Mouse (Mus musculus): ENCODE results near the gene Zc3h7b.

Zc3h7b gene

DNA sequence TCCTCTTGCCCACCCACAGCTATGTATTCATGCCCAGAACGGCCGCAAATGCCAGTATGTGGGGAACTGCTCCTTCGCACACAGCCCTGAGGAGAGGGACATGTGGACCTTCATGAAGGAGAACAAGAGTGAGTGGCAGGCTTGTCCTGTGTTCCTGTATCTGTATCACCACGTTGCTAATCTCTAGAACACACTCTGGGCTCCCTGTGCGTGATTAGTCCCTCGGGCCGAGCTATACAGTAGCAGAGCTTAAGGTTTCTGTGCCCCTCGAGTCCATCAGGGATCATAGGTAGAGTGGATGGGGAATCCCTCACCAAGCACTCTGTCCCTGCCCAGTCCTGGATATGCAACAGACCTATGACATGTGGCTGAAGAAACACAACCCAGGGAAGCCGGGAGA, 47.6 kb downstream of the Zc3h7b start:
- no peak for DNase-seq (ENCODE audit: low spot score in 2 of 2)

DNA sequence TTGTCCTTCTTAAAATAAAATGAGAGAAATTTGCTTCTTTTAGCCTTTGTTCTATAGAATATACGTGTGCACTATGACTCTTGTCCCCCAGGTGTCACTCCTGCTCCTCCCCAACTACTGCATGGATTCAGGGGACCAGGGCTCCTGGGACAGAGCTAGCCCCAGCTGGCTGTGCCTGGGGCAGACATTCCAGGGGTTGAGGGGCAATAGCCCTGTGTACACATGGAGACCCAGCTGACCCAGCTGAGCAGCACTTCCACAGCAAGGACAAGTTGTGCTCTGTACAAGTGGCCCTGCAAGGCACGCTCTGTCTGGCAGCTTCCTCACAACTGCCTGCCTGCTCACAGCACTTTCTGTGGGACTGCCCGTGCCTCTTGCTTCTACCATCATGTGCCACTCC, 51.4 kb downstream of the Zc3h7b start:
- no peak for DNase-seq (ENCODE audit: low spot score in 2 of 2)

DNA sequence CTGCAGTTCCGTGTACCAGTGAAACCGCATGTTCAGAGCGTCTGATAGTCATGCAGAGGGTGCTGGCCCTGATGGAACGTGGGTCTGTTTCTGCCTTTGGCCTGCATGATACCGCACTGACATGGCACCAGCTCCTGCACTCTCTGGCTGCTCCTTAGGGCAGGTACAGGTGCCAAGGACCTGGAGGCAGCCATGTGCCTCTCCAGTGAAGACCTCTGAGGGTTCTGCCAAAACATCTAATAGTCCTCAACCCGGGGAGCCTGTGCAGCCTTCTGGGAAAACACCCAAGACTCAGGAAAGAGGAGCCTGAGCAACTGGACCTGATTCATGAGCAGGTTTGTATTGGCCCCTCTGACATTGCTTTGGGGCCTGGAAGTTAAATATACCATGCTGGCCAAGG, 53.0 kb downstream of the Zc3h7b start:
- DNase-seq (ENCODE audit: low spot score in 2 of 2) = no peak

DNA sequence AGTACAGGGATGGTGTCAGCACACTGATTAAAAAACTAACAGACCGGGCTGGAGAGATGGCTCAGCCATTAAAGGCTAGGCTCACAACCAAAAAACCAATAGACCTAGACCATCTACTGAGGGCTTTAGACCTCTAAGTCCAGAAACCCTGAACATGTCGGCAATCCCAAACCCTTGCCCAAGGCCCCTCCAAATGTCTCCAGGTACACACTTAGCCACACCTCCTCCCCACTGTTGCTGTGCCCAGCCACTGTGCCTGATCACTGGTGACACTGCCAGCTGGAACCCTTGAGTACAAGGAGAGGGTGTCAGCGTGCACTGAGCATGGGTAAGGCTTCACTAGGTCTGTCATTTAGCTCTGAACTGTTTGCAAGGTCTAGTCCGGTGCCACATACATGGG, 53.6 kb downstream of the Zc3h7b start:
- DNase-seq (ENCODE audit: low spot score in 2 of 2) = no peak

DNA sequence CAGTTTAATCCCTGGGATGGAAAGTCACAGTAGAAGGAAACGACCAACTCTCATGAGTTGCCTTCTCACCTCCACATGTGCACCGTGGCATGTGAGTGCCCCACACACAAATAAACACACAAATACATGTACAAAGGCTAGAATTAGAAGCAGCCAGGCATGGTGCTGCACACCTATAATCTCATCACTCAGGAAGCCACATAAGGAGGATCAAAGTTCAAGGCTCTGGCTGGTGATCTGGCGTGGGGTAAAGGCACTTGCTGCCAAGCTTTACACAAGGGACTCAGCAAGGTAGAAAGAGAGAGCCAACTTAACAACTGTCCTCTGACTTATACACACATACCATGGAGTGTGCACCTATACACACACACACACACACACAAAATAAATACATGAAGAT, 55.5 kb downstream of the Zc3h7b start:
- DNase-seq (ENCODE audit: low spot score in 2 of 2) = no peak

DNA sequence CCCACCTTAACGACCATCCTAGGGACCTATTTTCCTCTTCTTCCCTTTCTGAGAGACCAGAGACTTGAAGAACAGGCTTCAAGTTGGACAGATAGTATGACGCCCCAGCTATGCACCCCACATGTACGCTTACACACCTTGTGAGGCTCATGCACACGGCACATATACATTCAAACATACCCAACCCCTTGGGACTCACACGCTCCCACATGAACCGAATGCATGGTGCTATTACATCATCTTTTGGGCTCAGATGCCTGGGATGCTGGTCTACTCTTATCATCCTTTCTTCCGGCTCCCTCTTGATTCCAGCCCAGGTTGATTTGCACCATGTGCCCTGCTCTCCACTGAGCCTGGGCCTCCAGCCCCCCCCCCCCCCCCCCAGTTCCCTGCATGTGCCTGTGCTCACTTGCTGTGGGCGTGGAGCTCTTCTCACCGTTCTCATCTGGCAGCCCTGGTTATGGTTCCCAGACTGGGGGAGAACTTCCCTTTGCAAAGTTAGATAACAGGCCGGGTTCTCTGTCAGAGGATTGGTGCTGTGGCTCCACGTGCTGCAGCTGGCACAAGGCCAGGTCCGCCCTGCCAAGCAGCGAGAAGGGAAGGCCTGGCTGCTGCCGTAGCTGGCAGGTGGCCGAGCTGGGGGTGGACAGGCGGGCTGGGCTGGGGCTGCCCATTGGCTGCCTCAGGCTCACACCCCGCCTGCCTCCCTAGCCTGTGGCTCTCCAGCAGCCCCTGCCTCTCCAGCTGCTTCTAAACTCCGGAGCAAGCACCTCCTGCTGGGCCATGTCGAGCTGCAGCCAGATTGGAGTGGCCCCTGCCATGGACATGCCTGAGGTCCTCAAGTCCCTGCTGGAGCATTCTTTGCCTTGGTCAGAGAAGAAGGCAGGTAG, 57.4 kb downstream of the Zc3h7b start, which contains the start of gene Tef:
Gene Tef (plus strand): TSS at position 421 of the 890 bp plus-strand sequence.
- peak; percentile 99 for DNase-seq (ENCODE audit: low spot score in 2 of 2)

DNA sequence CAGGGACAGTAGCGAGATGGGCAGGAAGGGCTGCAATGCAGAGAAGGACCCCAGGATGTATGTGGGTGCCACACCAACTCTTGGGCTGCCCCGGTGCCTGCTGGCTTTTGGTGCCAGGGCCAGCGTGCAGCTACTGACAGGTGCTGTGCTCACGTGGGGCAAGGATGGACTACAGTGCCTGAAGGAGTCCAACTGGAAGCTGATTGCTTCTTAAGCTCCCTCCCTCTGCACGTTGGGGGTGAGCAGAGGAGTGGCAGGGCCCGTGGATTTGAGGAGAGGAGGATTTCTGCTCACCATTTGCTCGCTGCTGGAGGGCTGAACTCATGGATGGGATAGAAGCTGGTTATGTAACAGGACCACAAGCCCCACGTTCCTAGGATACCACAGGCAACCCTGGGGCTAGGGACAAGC, 58.1 kb downstream of the Zc3h7b start:
- DNase-seq (ENCODE audit: low spot score in 2 of 2) = peak in 1 of 2 experiments; percentile 69

DNA sequence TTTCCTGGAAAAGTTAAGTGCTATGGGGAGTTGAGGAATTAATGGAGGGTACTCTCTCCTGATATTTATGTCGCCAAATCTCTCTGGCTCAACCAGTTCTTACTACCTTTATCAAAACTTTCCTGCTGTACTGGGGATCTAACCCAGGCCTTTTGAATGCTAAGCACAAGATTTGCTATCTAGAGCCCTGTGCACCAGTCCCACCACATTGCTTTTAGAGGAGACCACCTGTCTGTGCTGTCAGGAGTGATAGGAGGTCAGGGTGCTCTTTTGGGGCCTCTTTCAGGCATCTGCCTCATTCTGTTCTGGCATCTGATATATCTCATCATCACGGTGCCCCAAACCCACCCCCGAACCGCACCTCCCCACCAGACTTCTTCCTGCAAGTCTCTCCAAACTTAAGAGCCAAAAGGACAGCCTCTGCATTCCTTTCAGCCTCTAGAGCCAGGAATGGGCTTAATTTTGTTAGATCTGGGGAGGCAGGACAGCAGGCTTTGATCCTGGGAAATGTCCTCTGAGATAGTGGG, 58.6 kb downstream of the Zc3h7b start:
- DNase-seq (ENCODE audit: low spot score in 2 of 2) = no peak

DNA sequence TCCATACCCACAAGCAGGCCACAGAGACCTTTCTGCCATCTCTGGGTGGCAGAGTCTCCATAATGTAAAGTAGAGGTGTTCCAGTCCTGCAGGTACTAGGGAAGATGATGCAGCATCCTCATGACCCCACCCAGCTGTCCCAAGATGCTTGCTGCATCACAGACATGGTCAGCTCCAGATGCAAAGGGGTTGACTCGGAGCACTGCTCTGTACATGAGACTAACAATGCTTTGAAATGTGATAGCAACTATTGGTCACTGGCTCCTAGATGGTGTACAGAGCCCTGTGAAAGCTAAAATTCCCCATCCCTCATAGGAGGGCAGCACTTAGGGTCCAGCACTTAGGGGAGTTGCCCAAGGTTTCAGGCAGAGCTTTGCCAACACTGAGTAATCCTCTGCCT, 59.3 kb downstream of the Zc3h7b start:
- no peak for DNase-seq (ENCODE audit: low spot score in 2 of 2)

DNA sequence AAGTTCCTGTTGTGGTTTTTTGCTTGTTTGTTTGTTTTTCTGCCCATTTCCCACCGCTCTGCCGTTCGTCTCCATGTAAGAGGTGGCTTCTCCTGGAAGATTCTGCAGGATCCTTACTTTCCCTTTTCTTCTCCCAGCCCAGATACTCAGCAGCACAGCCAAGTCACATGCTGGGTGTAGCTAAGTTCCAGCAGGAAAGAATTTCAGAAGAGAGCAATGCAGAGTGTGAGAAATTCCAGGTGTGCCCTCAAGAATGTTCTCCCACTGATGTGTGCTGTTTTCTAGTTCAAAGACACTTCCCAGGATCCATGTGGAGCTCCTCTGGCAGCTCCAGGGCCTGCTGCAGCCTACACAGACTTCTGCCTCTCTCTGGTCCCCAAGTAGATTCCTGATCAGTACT, 60.0 kb downstream of the Zc3h7b start:
- no peak for DNase-seq (ENCODE audit: low spot score in 2 of 2)

DNA sequence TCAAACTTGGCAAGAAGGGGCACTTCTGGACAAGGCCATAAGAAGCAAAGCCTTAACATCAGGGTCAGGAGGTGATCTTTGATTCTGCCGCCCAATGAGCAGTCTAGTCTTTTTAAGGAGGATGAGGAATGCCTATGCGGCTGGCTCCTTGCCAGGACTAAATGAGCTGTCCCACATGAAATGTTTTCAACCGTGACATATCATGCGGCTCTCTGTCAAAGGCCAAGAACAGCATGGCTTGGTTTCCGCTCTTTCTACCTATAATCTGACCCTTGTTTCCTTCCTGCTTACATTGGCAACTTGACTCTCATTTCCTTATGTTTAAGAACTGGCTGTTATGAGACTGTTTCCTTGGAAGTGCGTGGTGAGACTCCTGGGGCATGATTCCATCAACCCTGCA, 60.8 kb downstream of the Zc3h7b start:
- DNase-seq (ENCODE audit: low spot score in 2 of 2) = no peak

DNA sequence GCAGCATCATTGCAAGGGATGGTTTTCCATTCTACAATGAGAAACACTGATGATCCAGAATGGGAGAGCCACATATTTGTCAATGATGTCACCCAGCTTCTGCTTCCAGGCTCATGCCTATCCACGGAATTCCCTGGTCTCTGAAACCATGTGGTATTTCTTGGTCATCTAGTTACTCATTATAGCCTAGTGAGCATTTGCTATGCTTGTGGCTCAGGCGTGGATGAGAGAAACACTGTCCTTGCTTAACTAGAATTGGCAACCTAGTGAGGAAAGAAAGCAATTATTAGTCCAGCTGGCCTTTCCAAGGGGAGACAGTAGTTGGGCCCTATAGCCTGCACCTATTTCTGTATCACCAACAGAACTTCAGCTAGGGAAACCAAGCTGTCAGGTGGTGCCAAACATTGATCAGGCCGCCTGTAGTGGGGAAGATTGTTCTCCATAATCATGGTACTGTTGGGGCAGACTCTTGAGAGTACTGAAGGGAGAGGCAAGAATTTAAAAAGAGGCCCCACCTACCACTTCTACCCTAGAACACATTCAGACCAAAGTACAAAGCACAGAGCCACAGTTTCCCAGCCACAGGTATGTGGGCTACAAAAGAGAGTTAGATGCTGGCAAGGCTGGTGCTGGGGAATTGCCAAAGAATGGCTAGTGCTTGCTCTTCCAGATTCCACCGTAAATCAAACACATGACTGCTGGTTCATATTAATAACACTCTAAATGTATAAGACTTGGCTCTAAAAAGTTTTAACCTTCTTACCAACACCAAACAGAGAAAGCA, 62.0 kb downstream of the Zc3h7b start:
- no peak for DNase-seq (ENCODE audit: low spot score in 2 of 2)

DNA sequence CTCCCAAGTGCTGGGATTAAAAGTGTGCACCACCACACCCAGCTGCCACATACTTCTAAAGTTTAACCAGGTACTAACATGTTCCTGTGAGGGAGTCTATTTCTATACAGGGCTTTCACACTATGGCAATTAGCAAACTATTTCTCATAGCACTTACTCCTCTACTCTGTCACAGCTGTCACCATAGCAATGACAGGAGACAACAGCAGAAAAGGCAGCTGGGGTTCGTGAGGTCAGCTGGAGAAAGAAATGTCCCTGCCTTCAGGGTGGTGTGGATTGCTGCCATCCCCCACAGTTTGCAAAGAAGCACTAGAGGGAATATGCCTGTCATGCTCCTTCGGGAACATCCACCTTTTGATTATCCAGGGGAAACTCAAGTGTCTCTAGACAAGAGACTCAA, 63.9 kb downstream of the Zc3h7b start:
- no peak for DNase-seq (ENCODE audit: low spot score in 2 of 2)

DNA sequence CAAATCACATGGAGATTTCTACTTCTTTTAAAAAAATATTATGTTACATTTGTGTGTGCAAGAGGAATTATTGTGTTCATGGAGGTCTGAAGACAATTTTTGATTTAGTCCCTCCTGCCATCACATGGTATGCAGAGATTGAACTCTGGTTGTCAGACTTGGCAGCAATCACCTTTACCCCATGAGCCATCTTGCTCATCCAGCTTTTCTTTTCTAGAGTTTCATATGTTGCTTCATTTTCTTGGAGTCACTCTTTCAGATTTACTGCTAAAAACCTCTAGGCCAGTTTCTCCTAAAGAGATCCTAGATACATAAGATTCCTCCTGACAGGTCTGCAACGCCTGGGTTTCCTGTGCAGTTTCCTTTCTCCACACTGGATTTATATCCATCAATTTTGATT, 64.7 kb downstream of the Zc3h7b start:
- DNase-seq (ENCODE audit: low spot score in 2 of 2) = no peak

DNA sequence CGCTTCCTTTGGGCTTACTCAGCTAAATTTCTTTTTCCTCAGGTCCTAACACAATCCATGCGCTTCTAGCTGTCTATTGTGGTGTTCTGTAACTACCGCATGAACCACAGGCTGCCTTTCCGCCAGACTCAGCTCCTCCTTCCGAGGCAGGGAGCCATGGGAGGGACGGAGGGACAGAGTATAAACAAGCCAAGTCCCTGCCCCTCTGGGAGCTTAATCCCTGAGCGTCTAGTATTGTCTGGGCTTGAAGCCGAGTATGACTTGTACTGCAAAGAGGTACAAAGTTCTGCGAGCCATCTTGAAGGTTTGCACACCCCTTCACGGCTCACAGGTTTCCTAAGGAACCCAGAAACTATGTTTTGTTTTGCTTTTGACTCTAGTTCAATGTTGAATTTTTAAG, 65.3 kb downstream of the Zc3h7b start:
- DNase-seq (ENCODE audit: low spot score in 2 of 2) = peak; percentile 69 to 74

DNA sequence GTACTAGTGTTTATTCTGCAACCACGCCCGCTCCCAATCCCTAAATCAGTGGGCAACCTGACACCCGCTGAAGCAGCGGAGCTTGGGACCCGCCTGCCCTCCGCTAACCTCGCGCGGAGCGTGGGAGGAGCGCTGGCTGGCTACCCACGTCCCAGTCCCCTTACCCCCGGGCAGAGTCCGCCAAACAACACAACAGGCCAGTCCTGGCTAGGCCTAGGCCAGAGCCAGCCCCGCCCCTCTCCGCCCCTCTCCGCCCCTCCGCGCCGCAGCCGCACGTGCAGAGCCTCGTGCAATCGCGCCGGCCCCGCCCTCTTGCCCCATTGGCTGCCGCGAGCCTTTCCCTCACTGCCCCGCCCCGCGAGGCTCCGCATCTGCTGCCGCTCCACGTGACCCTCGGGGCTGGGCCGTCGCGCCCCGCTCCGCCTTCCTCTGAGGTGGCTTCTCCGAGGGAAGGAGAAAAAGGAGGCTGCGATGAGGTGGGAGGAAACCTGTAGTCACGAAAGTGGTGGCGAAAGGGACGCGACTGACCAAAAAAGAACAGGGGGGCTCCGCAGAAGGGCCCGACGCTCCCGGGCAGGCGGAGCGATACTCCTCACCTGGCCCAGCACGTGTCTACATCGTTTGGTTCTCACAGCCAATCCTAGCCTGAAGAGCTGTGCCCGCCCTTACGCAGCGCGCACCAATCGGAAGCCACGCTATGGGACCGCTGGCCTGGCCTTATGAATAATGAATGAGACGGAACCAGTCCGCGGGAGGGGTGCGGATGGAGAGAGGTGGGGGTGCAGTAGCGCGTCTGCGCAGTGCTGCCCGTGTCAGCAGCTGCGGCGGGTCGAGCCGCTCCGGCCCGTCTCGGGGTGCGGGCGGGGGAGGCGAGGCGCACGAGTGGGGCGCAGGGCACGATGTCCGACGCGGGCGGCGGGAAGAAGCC, 66.1 kb downstream of the Zc3h7b start:
- DNase-seq (ENCODE audit: low spot score in 2 of 2) = peak; percentile 96 to 98

DNA sequence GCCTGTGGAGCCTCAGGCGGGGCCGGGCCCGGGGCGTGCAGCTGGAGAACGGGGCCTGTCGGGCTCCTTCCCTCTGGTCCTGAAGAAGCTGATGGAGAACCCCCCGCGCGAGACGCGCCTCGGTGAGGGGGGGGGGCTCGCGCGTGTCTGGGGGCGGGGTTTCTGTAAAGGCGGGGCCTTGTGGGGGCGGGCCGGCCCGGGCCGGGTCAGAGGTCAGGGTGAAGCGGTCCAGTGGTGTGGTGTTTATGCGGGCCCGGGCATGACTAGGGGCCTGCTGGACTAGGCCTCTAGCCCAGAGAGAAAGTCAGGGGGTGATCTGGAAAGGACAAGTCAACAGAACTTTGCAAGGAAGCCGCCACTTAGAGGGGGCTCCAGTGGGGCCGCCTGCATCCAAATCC, 66.7 kb downstream of the Zc3h7b start:
- DNase-seq (ENCODE audit: low spot score in 2 of 2) = peak in 1 of 2 experiments; percentile 31

DNA sequence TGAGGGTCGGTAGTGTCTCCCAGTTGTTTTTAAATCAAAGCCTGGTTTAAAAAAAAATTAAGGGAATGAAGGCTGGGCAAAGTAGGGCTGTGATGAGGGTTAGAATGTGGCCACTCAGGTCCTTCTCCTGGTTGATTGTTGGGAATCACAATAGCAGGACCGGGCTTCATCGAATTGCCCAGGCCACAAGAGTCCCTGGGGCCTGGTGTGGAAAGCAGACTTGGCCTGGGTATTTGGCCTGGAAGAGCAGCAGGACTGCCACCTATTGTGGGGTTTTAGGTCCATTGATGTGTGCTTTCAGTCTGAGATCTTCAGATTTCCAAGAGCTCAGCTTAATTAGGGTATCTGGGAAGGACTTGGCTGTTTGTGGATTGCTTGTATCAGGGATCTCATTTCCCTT, 67.4 kb downstream of the Zc3h7b start:
- DNase-seq (ENCODE audit: low spot score in 2 of 2) = no peak

DNA sequence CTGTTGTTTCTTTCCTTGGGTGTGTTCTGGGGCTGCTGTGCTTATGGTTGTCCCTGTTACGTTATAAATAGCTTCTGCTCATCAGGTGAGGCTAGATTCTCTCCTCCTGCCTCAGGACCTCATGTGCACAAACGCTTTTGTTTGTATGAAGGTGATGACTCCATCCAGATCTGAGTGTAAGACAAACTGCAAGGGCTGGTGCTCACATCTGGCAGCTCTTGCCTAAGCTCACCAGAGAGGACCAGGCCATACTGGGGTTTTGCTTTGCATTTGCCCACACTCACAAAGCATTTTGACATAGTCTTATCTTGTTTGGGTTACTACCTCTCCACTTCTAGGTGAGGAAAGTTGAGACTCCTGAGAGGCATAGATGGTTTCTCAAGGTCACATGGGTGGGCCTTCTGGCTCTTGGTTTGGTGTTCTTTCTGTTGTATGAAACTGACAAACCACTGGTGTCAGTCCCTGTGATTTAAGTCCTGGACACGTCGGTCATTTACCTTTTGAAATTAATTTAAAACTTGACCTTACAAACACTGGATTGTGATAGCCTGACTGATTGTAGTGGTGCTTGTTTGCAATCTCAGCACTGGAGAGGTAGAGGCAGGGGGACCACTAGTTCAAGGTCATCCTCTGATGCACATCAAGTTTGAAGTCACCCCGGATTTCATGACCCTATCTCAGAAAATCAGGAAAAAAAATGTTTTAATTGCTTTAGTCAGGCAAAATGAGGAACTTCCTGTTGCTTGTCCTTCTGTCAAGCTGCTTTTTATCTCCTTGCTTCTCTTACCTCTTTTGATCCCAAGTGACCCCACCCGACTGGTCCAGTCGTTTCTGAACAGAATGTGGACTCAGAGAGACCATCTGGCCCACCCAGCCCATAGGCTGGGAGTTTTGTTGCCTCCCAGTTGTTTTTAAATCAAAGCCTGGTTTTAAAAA, 68.1 kb downstream of the Zc3h7b start:
- DNase-seq (ENCODE audit: low spot score in 2 of 2) = no peak

DNA sequence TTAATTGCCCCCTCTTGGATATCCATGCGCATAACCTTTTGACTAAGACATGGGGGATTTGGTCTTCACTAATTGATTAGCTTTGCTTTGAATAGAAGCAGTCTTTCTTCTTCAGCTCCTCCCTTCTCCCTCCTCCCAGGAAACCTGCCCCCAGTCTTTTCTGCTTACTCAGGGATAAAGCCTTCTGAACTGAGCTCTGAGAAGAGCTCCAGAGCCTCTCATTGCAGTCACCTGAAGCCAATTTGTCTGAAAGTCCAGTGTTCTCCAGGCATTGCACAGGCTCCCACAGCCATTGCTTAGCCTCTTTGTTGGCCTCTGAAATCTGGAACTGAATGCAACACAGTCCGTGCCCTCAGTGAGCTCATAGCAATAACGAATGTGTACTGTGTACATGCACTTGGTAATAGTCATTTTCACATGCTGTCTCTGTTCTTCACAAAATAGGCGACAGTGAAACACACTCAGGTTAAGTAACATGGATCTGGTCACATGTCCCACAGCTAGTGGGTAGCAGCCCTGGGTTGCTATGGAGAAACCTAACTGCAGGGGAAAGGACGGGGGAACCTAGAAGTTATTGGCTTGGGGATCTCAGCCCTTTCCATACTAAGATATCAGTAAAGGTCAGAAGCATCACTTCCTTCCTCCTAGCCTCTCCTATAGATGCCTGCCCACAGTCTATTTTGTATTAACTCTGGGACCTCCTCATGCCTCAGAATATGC, 69.3 kb downstream of the Zc3h7b start:
- DNase-seq (ENCODE audit: low spot score in 2 of 2) = no peak

Data from frontal cortex, postnatal 14 days (tissue).